Mouse (Mus musculus) erythroblast, embryonic 14.5 days (primary cell): Measurements from ENCODE around the gene Zyx. TPM values are rescaled to one million over a fixed set of nuclear protein-coding genes. Genes with fewer than 3 reads are reported as not detected.

Experiments used
- H3K27me3 ChIP-seq: 2 replicates; pipeline ENCODE4 v1.6.1; 2012; ENCODE audit warnings: inconsistent platforms; ENCODE audit not compliant: control insufficient read depth
- H3K36me3 ChIP-seq: 2 replicates; pipeline ENCODE4 v1.6.1; 2012; ENCODE audit warnings: mild to moderate bottlenecking, inconsistent platforms; ENCODE audit not compliant: control insufficient read depth
- H3K4me1 ChIP-seq: 2 replicates; pipeline ENCODE4 v1.6.1; 2012; ENCODE audit warnings: inconsistent platforms; ENCODE audit not compliant: control insufficient read depth
- H3K4me3 ChIP-seq: replicated peaks from 2 replicates; pipeline ENCODE3; 2012; ENCODE audit warnings: moderate library complexity, mild to moderate bottlenecking, inconsistent platforms
- H3K9me3 ChIP-seq: 2 replicates; pipeline ENCODE4 v1.6.1; 2012; ENCODE audit warnings: low read length, inconsistent platforms, mixed read lengths; ENCODE audit not compliant: control insufficient read depth
- GATA1 ChIP-seq: IDR thresholded peaks from 2 replicates; pipeline ENCODE4 v1.6.1; 2012; ENCODE audit warnings: low read length, inconsistent platforms, mixed read lengths
- TAL1 ChIP-seq: IDR thresholded peaks from 3 replicates; pipeline ENCODE4 v1.6.1; 2012; ENCODE audit warnings: low read length, inconsistent platforms, mixed read lengths
- polyA plus RNA-seq: library from polyadenylated mRNA; stranded (reverse); fragments of >175 nt; gene quantifications from 2 replicates; pipeline ENCODE4 v1.2.3, GENCODE M21; 2012

The Zyx gene
- polyA plus RNA-seq, 1 experiment, result 4.1 TPM

DNA sequence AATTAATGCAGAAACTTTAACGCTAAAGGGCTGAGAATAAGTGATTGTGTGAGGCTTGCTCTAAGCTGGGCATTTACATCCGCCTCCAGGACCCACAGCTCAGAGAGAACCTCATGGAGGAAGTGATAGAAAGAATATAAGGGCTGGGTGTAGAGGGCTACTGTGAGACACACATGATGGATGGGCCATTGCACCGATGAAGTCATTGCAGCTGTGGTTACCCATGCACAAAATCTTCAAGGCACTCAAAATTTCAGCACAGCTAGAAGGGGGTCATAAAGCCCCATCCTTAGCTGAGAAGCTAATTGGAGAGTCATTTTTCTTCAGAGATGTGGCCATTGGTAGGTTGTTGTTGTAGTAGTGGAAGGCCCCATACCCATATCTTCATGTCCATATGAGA is 48.9 kb downstream of the Zyx start:
- TF ChIP-seq TAL1 (no peak), GATA1 (no peak)
- Histone ChIP-seq H3K27me3 (no peaks in the 10 kb centered on the region), H3K4me3 (no peak overlapping the region), H3K9me3 (no peaks in the 10 kb centered on the region), H3K4me1 (no peaks in the 10 kb centered on the region), H3K36me3 (no peaks in the 10 kb centered on the region)

DNA sequence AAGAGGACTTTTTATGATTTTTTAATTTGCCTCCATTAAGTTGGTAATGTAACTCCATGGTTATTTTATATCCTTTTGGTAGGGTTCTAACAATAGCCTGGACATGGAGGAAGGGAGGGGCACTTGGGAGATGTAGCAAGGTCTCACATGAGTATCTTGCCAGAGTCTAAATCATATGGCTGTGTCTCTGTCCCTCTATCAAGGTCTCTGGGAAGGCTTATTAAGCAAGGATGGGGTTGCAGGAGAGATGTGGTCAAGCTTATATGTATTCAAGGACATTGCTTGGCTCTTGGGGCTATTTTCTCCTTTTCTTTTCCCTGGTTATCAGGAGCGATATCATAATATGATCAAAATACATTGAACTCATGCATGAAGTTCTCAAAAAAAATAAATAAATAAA is 49.6 kb downstream of the Zyx start:
- H3K9me3 ChIP-seq, result no peaks in the 10 kb centered on the region
- no peak for TF ChIP-seq TAL1
- no peak for TF ChIP-seq GATA1

DNA sequence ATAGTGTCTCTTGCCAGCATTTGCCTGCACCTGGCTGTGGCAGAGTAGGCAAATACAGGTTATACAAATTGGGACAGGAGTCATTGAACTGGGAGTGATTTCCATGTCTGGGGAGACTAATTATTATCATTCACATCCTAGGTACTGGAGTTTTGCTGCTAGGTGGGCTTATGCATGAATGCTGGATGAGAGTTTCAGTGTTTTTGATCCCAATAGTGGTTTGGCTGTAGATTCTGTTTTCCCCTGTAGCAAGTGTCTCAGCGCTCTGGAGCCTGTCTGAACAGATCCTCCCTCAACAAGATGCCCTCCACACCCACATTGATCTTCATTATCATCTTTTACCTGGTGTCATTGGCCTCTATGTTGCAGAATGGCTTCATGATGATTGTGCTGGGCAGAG is 50.5 kb downstream of the Zyx start, which contains the start of gene Tas2r143:
TSS of gene Tas2r143 (plus strand) at position 301 of the 400 bp plus-strand sequence.
- no peaks in the 10 kb centered on the region for H3K4me1 ChIP-seq

More for the DNA sequence above, 49.6 kb downstream of the Zyx start:
- Histone ChIP-seq H3K4me3 (no peak overlapping the region), H3K4me1 (no peaks in the 10 kb centered on the region), H3K36me3 (no peaks in the 10 kb centered on the region), H3K27me3 (no peaks in the 10 kb centered on the region)

DNA sequence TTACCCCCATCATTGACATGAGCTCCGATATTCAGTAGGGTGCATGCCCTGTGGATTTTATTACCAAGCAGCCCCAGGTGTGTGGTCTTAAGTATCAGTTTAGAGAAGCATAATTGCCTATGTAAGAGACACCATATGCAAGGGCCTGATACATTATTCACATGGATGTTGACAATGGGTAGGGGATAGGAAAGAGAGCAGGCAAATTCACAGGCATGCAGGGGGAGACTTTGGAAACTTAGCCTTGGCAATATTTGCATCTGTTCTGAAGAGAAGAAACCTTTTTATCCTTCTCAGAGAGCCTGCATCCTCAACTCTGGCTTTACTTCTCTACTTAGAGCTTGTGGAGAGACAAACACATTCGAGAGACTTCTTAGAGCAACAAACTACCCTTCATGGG is 55.7 kb downstream of the Zyx start, which contains the start of gene Tas2r135:
TSS of gene Tas2r135 (plus strand) at position 301 of the 400 bp plus-strand sequence.
- Histone ChIP-seq H3K27me3 (no peaks in the 10 kb centered on the region), H3K4me3 (no peak within 1 kb of the TSS), H3K36me3 (no peaks in the 10 kb centered on the region), H3K4me1 (no peaks in the 10 kb centered on the region), H3K9me3 (no peaks in the 10 kb centered on the region)
- TF ChIP-seq GATA1 (no peak), TAL1 (no peak)

More for the DNA sequence above, 50.5 kb downstream of the Zyx start, which contains the start of gene Tas2r143:
- TF ChIP-seq TAL1 (no peak), GATA1 (no peak)
- Histone ChIP-seq H3K36me3 (no peaks in the 10 kb centered on the region), H3K27me3 (no peaks in the 10 kb centered on the region), H3K9me3 (no peaks in the 10 kb centered on the region), H3K4me3 (no peak within 1 kb of the TSS)

Other genes starting within 250 kb of the Zyx start
- gene Tas2r139, start 208.7 kb upstream of the Zyx start, polyA plus RNA-seq, result not detected in 2 replicates
- gene Tas2r144, start 134.3 kb upstream of the Zyx start, polyA plus RNA-seq, result not detected in 2 replicates
- 0.07 TPM in 1 of 2 replicates, not detected in the other for gene Gstk1, start 103.7 kb upstream of the Zyx start, polyA plus RNA-seq
- not detected in 2 replicates for gene Tmem139, start 87.7 kb upstream of the Zyx start, polyA plus RNA-seq
- gene Casp2, start 84.6 kb upstream of the Zyx start, polyA plus RNA-seq, result 0.34 and 0.39 TPM in 2 replicates
- not detected in 2 replicates for gene Clcn1, start 62.9 kb upstream of the Zyx start, polyA plus RNA-seq
- not detected in 2 replicates for gene Fam131b, start 25.0 kb upstream of the Zyx start, polyA plus RNA-seq
- 0.02 TPM in 1 of 2 replicates, not detected in the other for gene Epha1, start 23.6 kb downstream of the Zyx start, polyA plus RNA-seq
- gene Tas2r143, start 50.6 kb downstream of the Zyx start, polyA plus RNA-seq, result not detected in 2 replicates
- not detected in 2 replicates for gene Tas2r135, start 55.8 kb downstream of the Zyx start, polyA plus RNA-seq
- gene Tas2r126, start 84.9 kb downstream of the Zyx start, polyA plus RNA-seq, result not detected in 2 replicates
- gene Olfr458, start 115.6 kb downstream of the Zyx start, polyA plus RNA-seq, result not detected in 2 replicates
- not detected in 2 replicates for gene Olfr457, start 126.7 kb downstream of the Zyx start, polyA plus RNA-seq
- not detected in 2 replicates for gene Olfr456, start 137.6 kb downstream of the Zyx start, polyA plus RNA-seq
- not detected in 2 replicates for gene Olfr455, start 198.0 kb downstream of the Zyx start, polyA plus RNA-seq
- not detected in 2 replicates for gene Tcaf3, start 248.1 kb downstream of the Zyx start, polyA plus RNA-seq